Mouse (Mus musculus) heart, embryonic 10.5 days (tissue): ENCODE measurements around the gene Galnt7. TPM values are rescaled to one million over a fixed set of nuclear protein-coding genes. Genes with fewer than 3 reads are reported as not detected.

Source experiments
- DNase-seq: peaks from one replicate; pipeline ENCODE4 v3.0.0-alpha.2; 2017; ENCODE audit warnings: low spot score
- H3K27ac ChIP-seq: fragments of 300-500 bp; sonication (generic); 2 replicates; pipeline ENCODE4 v1.5.1; 2016; ENCODE audit warnings: mild to moderate bottlenecking
- H3K27me3 ChIP-seq: fragments of 300-500 bp; sonication (generic); 2 replicates; pipeline ENCODE4 v1.6.1; 2016; ENCODE audit warnings: mild to moderate bottlenecking; ENCODE audit not compliant: poor library complexity, insufficient read depth, severe bottlenecking
- H3K36me3 ChIP-seq: fragments of 300-500 bp; sonication (generic); 2 replicates; pipeline ENCODE4 v1.6.1; 2016; ENCODE audit warnings: mild to moderate bottlenecking, moderate library complexity
- H3K4me1 ChIP-seq: fragments of 300-500 bp; sonication (generic); 2 replicates; pipeline ENCODE4 v1.6.1; 2016; ENCODE audit warnings: mild to moderate bottlenecking
- H3K4me3 ChIP-seq: fragments of 300-500 bp; sonication (generic); 2 replicates; pipeline ENCODE4 v1.5.1; 2016; ENCODE audit warnings: mild to moderate bottlenecking, moderate library complexity
- H3K9me3 ChIP-seq: fragments of 300-500 bp; sonication (generic); 2 replicates; pipeline ENCODE4 v1.6.1; 2016; ENCODE audit warnings: mild to moderate bottlenecking, moderate library complexity
- WGBS: fragments of 180-500 bp; shearing (Covaris S2); methylation state at CpG from one replicate; pipeline ENCODE4 v1.1.7; 2016; 5-methylcytosine and 5-hydroxymethylcytosine counted together
- polyA plus RNA-seq: library from polyadenylated mRNA; unstranded; fragments of >200 nt; fragmentation: Nextera tagmentation; extraction: Ambion mirVana; gene quantifications from 2 replicates; pipeline ENCODE4 v1.2.1, GENCODE M21; 2016

Gene Galnt7
- polyA plus RNA-seq, 1 experiment from 2014 or later, result 16.1 TPM

GRCm38 (mm10) chr8:57541405-57541804 is 111.4 kb downstream of the Galnt7 start:
- Histone ChIP-seq H3K4me1 (no peaks in the 10 kb centered on the region), H3K27ac (no peak overlapping the region), H3K4me3 (no peak overlapping the region), H3K9me3 (no peaks in the 10 kb centered on the region), H3K27me3 (no peaks in the 10 kb centered on the region), H3K36me3 (0 out of 2 replicates have a peak, but pooled peaks cover under 1% of the 10 kb centered on the region)
- DNase-seq, result peak; percentile 39
- 86% methylated on average over 9 of the region's 9 CpGs for WGBS

- Histone ChIP-seq H3K9me3 (no peaks in the 10 kb centered on the region), H3K4me1 (no peaks in the 10 kb centered on the region), H3K27me3 (no peaks in the 10 kb centered on the region), H3K36me3 (peaks cover 5% of the 10 kb centered on the region; the same call in 1 of the 2 replicates), H3K27ac (no peak overlapping the region), H3K4me3 (no peak overlapping the region)
- DNase-seq, result peak; percentile 20
- 93% methylated on average over 11 of the region's 11 CpGs for WGBS
These were observed 111.9 kb downstream of the Galnt7 start for GRCm38 (mm10) chr8:57540951-57541350.

- 44% methylated on average over 12 of the region's 12 CpGs for WGBS
- no peak overlapping the region for H3K4me3 ChIP-seq
- no peak overlapping the region for H3K27ac ChIP-seq
- no peaks in the 10 kb centered on the region for H3K9me3 ChIP-seq
- no peaks in the 10 kb centered on the region for H3K27me3 ChIP-seq
- DNase-seq, result peak; percentile 70
- peaks cover 11% of the 10 kb centered on the region; the same call in 1 of the 2 replicates for H3K36me3 ChIP-seq
- H3K4me1 ChIP-seq, result no peaks in the 10 kb centered on the region
These were observed 112.6 kb downstream of the Galnt7 start for GRCm38 (mm10) chr8:57540110-57540838.

- no peak overlapping the region for H3K4me3 ChIP-seq
- peak; percentile 66 for DNase-seq
- H3K27ac ChIP-seq, result no peak overlapping the region
- WGBS, result 64% methylated on average over 7 of the region's 7 CpGs
- peaks cover 17% of the 10 kb centered on the region; the same call in 1 of the 2 replicates for H3K36me3 ChIP-seq
- H3K9me3 ChIP-seq, result 0 out of 2 replicates have a peak, but pooled peaks cover 3% of the 10 kb centered on the region
- H3K27me3 ChIP-seq, result no peaks in the 10 kb centered on the region
- no peaks in the 10 kb centered on the region for H3K4me1 ChIP-seq
These were observed 114.2 kb downstream of the Galnt7 start for GRCm38 (mm10) chr8:57538601-57539000.

GRCm38 (mm10) chr8:57536167-57536566 is 116.7 kb downstream of the Galnt7 start:
- Histone ChIP-seq H3K4me3 (no peak overlapping the region), H3K36me3 (peaks cover 17% of the 10 kb centered on the region; the same call in 1 of the 2 replicates), H3K27me3 (no peaks in the 10 kb centered on the region), H3K9me3 (0 out of 2 replicates have a peak, but pooled peaks cover 3% of the 10 kb centered on the region), H3K4me1 (no peaks in the 10 kb centered on the region), H3K27ac (no peak overlapping the region)
- WGBS, result 90% methylated on average over 6 of the region's 6 CpGs
- peak; percentile 50 for DNase-seq

GRCm38 (mm10) chr8:57534495-57534894 is 118.3 kb downstream of the Galnt7 start:
- Histone ChIP-seq H3K9me3 (0 out of 2 replicates have a peak, but pooled peaks cover 3% of the 10 kb centered on the region), H3K27ac (no peak overlapping the region), H3K4me3 (no peak overlapping the region), H3K4me1 (no peaks in the 10 kb centered on the region; the same call in 1 of the 2 replicates), H3K36me3 (peaks cover 17% of the 10 kb centered on the region; the same call in 1 of the 2 replicates), H3K27me3 (no peaks in the 10 kb centered on the region)
- no peak for DNase-seq
- WGBS, result 78% methylated on average over 4 of the region's 4 CpGs

GRCm38 (mm10) chr8:57533106-57533505 is 119.7 kb downstream of the Galnt7 start:
- peaks cover 17% of the 10 kb centered on the region; the same call in 1 of the 2 replicates for H3K36me3 ChIP-seq
- H3K27ac ChIP-seq, result no peak overlapping the region
- no peaks in the 10 kb centered on the region for H3K27me3 ChIP-seq
- 0 out of 2 replicates have a peak, but pooled peaks cover 3% of the 10 kb centered on the region for H3K9me3 ChIP-seq
- no peak overlapping the region for H3K4me3 ChIP-seq
- 87% methylated on average over 4 of the region's 4 CpGs for WGBS
- peak; percentile 56 for DNase-seq
- no peaks in the 10 kb centered on the region; the same call in 1 of the 2 replicates for H3K4me1 ChIP-seq

- Histone ChIP-seq H3K27ac (no peak overlapping the region), H3K36me3 (peaks cover 17% of the 10 kb centered on the region; the same call in 1 of the 2 replicates), H3K9me3 (0 out of 2 replicates have a peak, but pooled peaks cover 3% of the 10 kb centered on the region), H3K4me1 (no peaks in the 10 kb centered on the region; the same call in 1 of the 2 replicates), H3K27me3 (no peaks in the 10 kb centered on the region), H3K4me3 (no peak overlapping the region)
- no peak for DNase-seq
- WGBS, result 34% methylated on average over 2 of the region's 2 CpGs
These were observed 120.6 kb downstream of the Galnt7 start for GRCm38 (mm10) chr8:57532223-57532622.

- Histone ChIP-seq H3K27ac (peak overlapping the region; percentile 75; the same call in 1 of the 2 replicates), H3K36me3 (peaks cover 11% of the 10 kb centered on the region; the same call in 1 of the 2 replicates), H3K27me3 (no peaks in the 10 kb centered on the region), H3K4me3 (peak overlapping the region; percentile 35; the same call in 1 of the 2 replicates), H3K4me1 (no peaks in the 10 kb centered on the region; the same call in 1 of the 2 replicates), H3K9me3 (0 out of 2 replicates have a peak, but pooled peaks cover 3% of the 10 kb centered on the region)
- 30% methylated on average over 15 of the region's 15 CpGs for WGBS
- peak; percentile 92 for DNase-seq
These were observed 122.0 kb downstream of the Galnt7 start for GRCm38 (mm10) chr8:57530666-57531349.

- no peak for DNase-seq
- Histone ChIP-seq H3K4me3 (0 out of 2 replicates have a peak overlapping the region, but pooled peaks have one; percentile 35), H3K4me1 (no peaks in the 10 kb centered on the region; the same call in 1 of the 2 replicates), H3K9me3 (0 out of 2 replicates have a peak, but pooled peaks cover 3% of the 10 kb centered on the region), H3K27me3 (no peaks in the 10 kb centered on the region), H3K36me3 (peaks cover 5% of the 10 kb centered on the region; the same call in 1 of the 2 replicates), H3K27ac (0 out of 2 replicates have a peak overlapping the region, but pooled peaks have one; percentile 75)
- WGBS, result 87% methylated on average over 13 of the region's 13 CpGs
These were observed 122.6 kb downstream of the Galnt7 start for GRCm38 (mm10) chr8:57530238-57530637.

GRCm38 (mm10) chr8:57528036-57528435 is 124.8 kb downstream of the Galnt7 start:
- Histone ChIP-seq H3K9me3 (no peaks in the 10 kb centered on the region), H3K27me3 (no peaks in the 10 kb centered on the region), H3K4me3 (no peak overlapping the region), H3K36me3 (no peaks in the 10 kb centered on the region), H3K27ac (no peak overlapping the region), H3K4me1 (no peaks in the 10 kb centered on the region; the same call in 1 of the 2 replicates)
- WGBS, result 91% methylated on average over 1 of the region's 1 CpGs
- peak; percentile 74 for DNase-seq

GRCm38 (mm10) chr8:57520186-57520786 is 132.5 kb downstream of the Galnt7 start:
- WGBS, result 69% methylated on average over 12 of the region's 12 CpGs
- DNase-seq, result peak; percentile 46
- Histone ChIP-seq H3K4me1 (no peaks in the 10 kb centered on the region), H3K36me3 (peaks cover 22% of the 10 kb centered on the region), H3K27me3 (no peaks in the 10 kb centered on the region), H3K4me3 (no peak overlapping the region), H3K9me3 (no peaks in the 10 kb centered on the region), H3K27ac (no peak overlapping the region)
